Mouse (Mus musculus): ENCODE measurements at regions not wholly inside any gene's neighbourhood (a gene's known extent, or its start where the extent isn't known, plus 50 kb on each side); places are given as distances from the start of the nearest gene placed in this dataset.

DNA sequence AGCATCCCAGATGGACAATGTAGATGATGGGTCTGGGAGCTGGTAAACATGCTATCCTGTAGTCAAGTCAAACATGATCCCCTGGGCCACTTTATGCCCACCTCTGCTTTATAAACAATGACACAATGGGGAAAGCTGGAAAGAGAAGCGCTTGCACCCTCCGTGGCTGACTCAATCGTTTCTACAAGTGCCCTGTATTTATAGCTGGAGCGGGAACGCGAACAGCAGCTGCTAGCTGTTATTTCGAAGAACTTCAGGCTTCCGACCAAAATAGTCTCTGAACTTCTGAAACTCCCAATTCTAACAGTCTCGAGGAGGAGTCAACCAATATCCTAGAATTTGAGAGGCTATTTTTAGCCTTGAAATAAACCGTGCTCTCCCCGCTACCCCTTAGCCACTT, 571.4 kb upstream of the Id2 start:
- TF ChIP-seq CTCF (IDR thresholded peaks at IDR 0.05; ENCODE audit: borderline replicate concordance, extremely low read depth, insufficient read depth, insufficient read length), result no peak
- no peak for TF ChIP-seq POLR2A (IDR thresholded peaks at IDR 0.05; ENCODE audit: borderline replicate concordance, extremely low read depth, insufficient read depth, insufficient read length, poor library complexity, severe bottlenecking)
